Mouse (Mus musculus) hindbrain, embryonic 15.5 days (tissue): ENCODE results near the gene Ddah1. TPM values are rescaled to one million over a fixed set of nuclear protein-coding genes. Genes with fewer than 3 reads are reported as not detected.
A peak's percentile ranks its signal among the peaks of the same experiment; 100 is the strongest.
"Not testable (repeated sequence)": the region's sequence is repeated elsewhere in the genome, so short reads cannot be mapped to it uniquely, and the experiment has no call there.

Experiments
- ATAC-seq: fragments of 200-750 bp; cut with Nextera tagmentation; 2 replicates; pipeline ENCODE4 v1.8.0; 2017; ENCODE audit warnings: low read depth, moderate number of reproducible peaks, moderate TSS enrichment; ENCODE audit not compliant: low FRiP score
- H3K27ac ChIP-seq: fragments of 300-500 bp; sonication (generic); replicated peaks from 2 replicates; pipeline ENCODE4 v1.5.1; 2015; ENCODE audit warnings: mild to moderate bottlenecking, inconsistent platforms
- H3K27me3 ChIP-seq: fragments of 300-500 bp; sonication (generic); 2 replicates; pipeline ENCODE4 v1.6.1; 2015; ENCODE audit warnings: control low read depth, inconsistent platforms
- H3K36me3 ChIP-seq: fragments of 300-500 bp; sonication (generic); 2 replicates; pipeline ENCODE4 v1.6.1; 2015; ENCODE audit warnings: control low read depth, inconsistent platforms
- H3K4me1 ChIP-seq: fragments of 300-500 bp; sonication (generic); replicated peaks from 2 replicates; pipeline ENCODE4 v1.6.1; 2015; ENCODE audit warnings: control low read depth, inconsistent platforms
- H3K4me2 ChIP-seq: fragments of 300-500 bp; sonication (generic); 2 replicates; pipeline ENCODE4 v1.6.1; 2015; ENCODE audit warnings: moderate library complexity, mild to moderate bottlenecking, inconsistent platforms
- H3K4me3 ChIP-seq: fragments of 300-500 bp; sonication (generic); 2 replicates; pipeline ENCODE4 v1.5.1; 2015; ENCODE audit warnings: mild to moderate bottlenecking, inconsistent platforms
- H3K9ac ChIP-seq: fragments of 300-500 bp; sonication (generic); 2 replicates; pipeline ENCODE4 v1.6.1; 2015; ENCODE audit warnings: inconsistent platforms
- H3K9me3 ChIP-seq: fragments of 300-500 bp; sonication (generic); 2 replicates; pipeline ENCODE4 v1.6.1; 2016; ENCODE audit warnings: control low read depth, inconsistent platforms
- WGBS: fragments of 180-500 bp; shearing (Covaris S2); methylation state at CpG from one replicate; pipeline ENCODE4 v1.1.7; 2015; 5-methylcytosine and 5-hydroxymethylcytosine counted together
- polyA plus RNA-seq: library from polyadenylated mRNA; unstranded; fragments of >200 nt; fragmentation: Nextera tagmentation; extraction: Ambion mirVana; gene quantifications from 2 replicates; pipeline ENCODE4 v1.2.1, GENCODE M21; 2015

Gene Ddah1
- polyA plus RNA-seq, 1 experiment from 2014 or later: 122 TPM

GRCm38 (mm10) chr3:145897749-145898148, 139.3 kb downstream of the Ddah1 start:
- H3K9ac ChIP-seq: no peak overlapping the region
- whole genome bisulfite sequencing: 77% methylated on average over 11 of the region's 11 CpGs
- no peaks in the 10 kb centered on the region; the same call in 1 of the 2 replicates for H3K4me1 ChIP-seq
- H3K4me3 ChIP-seq: no peak overlapping the region
- no peaks in the 10 kb centered on the region for H3K27me3 ChIP-seq
- no peaks in the 10 kb centered on the region for H3K9me3 ChIP-seq
- no peaks in the 10 kb centered on the region for H3K36me3 ChIP-seq
- H3K27ac ChIP-seq: no peak overlapping the region
- no peak overlapping the region for H3K4me2 ChIP-seq
- no peak for ATAC-seq

GRCm38 (mm10) chr3:145899832-145900231, 141.4 kb downstream of the Ddah1 start:
- H3K9ac ChIP-seq: no peak overlapping the region
- ATAC-seq: 0 out of 2 replicates have a peak, but pooled peaks have one; percentile 37
- H3K27me3 ChIP-seq: no peaks in the 10 kb centered on the region
- H3K36me3 ChIP-seq: no peaks in the 10 kb centered on the region
- WGBS: 78% methylated on average over 8 of the region's 8 CpGs
- no peaks in the 10 kb centered on the region for H3K4me1 ChIP-seq
- H3K9me3 ChIP-seq: no peaks in the 10 kb centered on the region
- H3K27ac ChIP-seq: no peak overlapping the region
- H3K4me3 ChIP-seq: no peak overlapping the region
- no peak overlapping the region for H3K4me2 ChIP-seq

GRCm38 (mm10) chr3:145903530-145903929, 145.1 kb downstream of the Ddah1 start:
- 88% methylated on average over 8 of the region's 8 CpGs for WGBS
- H3K9ac ChIP-seq: no peak overlapping the region
- no peak for ATAC-seq
- no peak overlapping the region for H3K4me3 ChIP-seq
- no peaks in the 10 kb centered on the region for H3K9me3 ChIP-seq
- H3K27ac ChIP-seq: no peak overlapping the region
- no peaks in the 10 kb centered on the region for H3K27me3 ChIP-seq
- no peak overlapping the region for H3K4me2 ChIP-seq
- H3K4me1 ChIP-seq: 0 out of 2 replicates have a peak, but pooled peaks cover 4% of the 10 kb centered on the region
- no peaks in the 10 kb centered on the region for H3K36me3 ChIP-seq

- H3K27ac ChIP-seq: no peak overlapping the region
- no peaks in the 10 kb centered on the region for H3K27me3 ChIP-seq
- 50% methylated on average over 22 of the region's 22 CpGs for WGBS
- 0 out of 2 replicates have a peak, but pooled peaks cover 4% of the 10 kb centered on the region for H3K4me1 ChIP-seq
- H3K9ac ChIP-seq: peak overlapping the region; percentile 17; the same call in 1 of the 2 replicates
- peak; percentile 49; the same call in 1 of the 2 replicates for ATAC-seq
- H3K9me3 ChIP-seq: no peaks in the 10 kb centered on the region
- peak overlapping the region; percentile 15; the same call in 1 of the 2 replicates for H3K4me3 ChIP-seq
- H3K36me3 ChIP-seq: no peaks in the 10 kb centered on the region
- H3K4me2 ChIP-seq: peak overlapping the region; percentile 48
Measured at GRCm38 (mm10) chr3:145904850-145905776, 146.6 kb downstream of the Ddah1 start.

GRCm38 (mm10) chr3:145906582-145906981, 148.1 kb downstream of the Ddah1 start:
- Histone ChIP-seq H3K4me1 (0 out of 2 replicates have a peak, but pooled peaks cover 4% of the 10 kb centered on the region), H3K4me3 (no peak overlapping the region), H3K9me3 (no peaks in the 10 kb centered on the region), H3K4me2 (no peak overlapping the region), H3K9ac (no peak overlapping the region), H3K36me3 (no peaks in the 10 kb centered on the region), H3K27me3 (no peaks in the 10 kb centered on the region), H3K27ac (no peak overlapping the region)
- ATAC-seq: no peak
- 86% methylated on average over 9 of the region's 9 CpGs for WGBS

- no peak overlapping the region for H3K4me2 ChIP-seq
- no peaks in the 10 kb centered on the region for H3K27me3 ChIP-seq
- H3K36me3 ChIP-seq: no peaks in the 10 kb centered on the region
- no peak overlapping the region for H3K27ac ChIP-seq
- no peaks in the 10 kb centered on the region for H3K9me3 ChIP-seq
- no peak overlapping the region for H3K4me3 ChIP-seq
- ATAC-seq: no peak
- no peak overlapping the region for H3K9ac ChIP-seq
- H3K4me1 ChIP-seq: no peaks in the 10 kb centered on the region
- WGBS: 94% methylated on average over 7 of the region's 7 CpGs
Measured at GRCm38 (mm10) chr3:145912512-145912911, 154.0 kb downstream of the Ddah1 start.

GRCm38 (mm10) chr3:145913263-145913662, 154.8 kb downstream of the Ddah1 start:
- H3K36me3 ChIP-seq: no peaks in the 10 kb centered on the region
- no peak overlapping the region for H3K4me3 ChIP-seq
- H3K9me3 ChIP-seq: no peaks in the 10 kb centered on the region
- H3K4me2 ChIP-seq: no peak overlapping the region
- no peaks in the 10 kb centered on the region for H3K4me1 ChIP-seq
- H3K9ac ChIP-seq: no peak overlapping the region
- H3K27ac ChIP-seq: no peak overlapping the region
- 90% methylated on average over 6 of the region's 6 CpGs for WGBS
- no peak for ATAC-seq
- H3K27me3 ChIP-seq: no peaks in the 10 kb centered on the region

GRCm38 (mm10) chr3:145913942-145914341, 155.5 kb downstream of the Ddah1 start:
- H3K9me3 ChIP-seq, H3K36me3 ChIP-seq, H3K27me3 ChIP-seq, H3K4me3 ChIP-seq, H3K4me2 ChIP-seq, H3K27ac ChIP-seq, H3K9ac ChIP-seq, ATAC-seq, H3K4me1 ChIP-seq: not testable (repeated sequence)
- WGBS: 74% methylated on average over 7 of the region's 7 CpGs

GRCm38 (mm10) chr3:145916374-145916773, 157.9 kb downstream of the Ddah1 start:
- no peak for ATAC-seq
- Histone ChIP-seq H3K36me3 (no peaks in the 10 kb centered on the region), H3K4me3 (no peak overlapping the region), H3K9me3 (no peaks in the 10 kb centered on the region), H3K4me1 (no peaks in the 10 kb centered on the region), H3K27me3 (no peaks in the 10 kb centered on the region), H3K27ac (no peak overlapping the region), H3K4me2 (no peak overlapping the region), H3K9ac (no peak overlapping the region)
- WGBS: 89% methylated on average over 5 of the region's 5 CpGs

- no peak overlapping the region for H3K9ac ChIP-seq
- 95% methylated on average over 4 of the region's 4 CpGs for WGBS
- ATAC-seq: no peak
Measured at GRCm38 (mm10) chr3:145916826-145917225, 158.4 kb downstream of the Ddah1 start.

GRCm38 (mm10) chr3:145922019-145922854, 163.8 kb downstream of the Ddah1 start, which contains the start of gene Bcl10:
Bcl10 (plus strand) TSS chr3:145922804.
- Histone ChIP-seq H3K4me3 (peak within 1 kb of the TSS; percentile 64), H3K4me1 (peaks cover 16% of the 10 kb centered on the region), H3K27me3 (no peaks in the 10 kb centered on the region), H3K27ac (peak within 1 kb of the TSS; percentile 81), H3K9ac (peak within 1 kb of the TSS; percentile 12; the same call in 1 of the 2 replicates), H3K4me2 (peak within 1 kb of the TSS; percentile 69), H3K9me3 (no peaks in the 10 kb centered on the region), H3K36me3 (no peaks in the 10 kb centered on the region)
- no peak for ATAC-seq
- WGBS: 34% methylated on average over 11 of the region's 11 CpGs

More at GRCm38 (mm10) chr3:145916826-145917225, 158.4 kb downstream of the Ddah1 start:
- Histone ChIP-seq H3K4me2 (no peak overlapping the region), H3K27ac (no peak overlapping the region), H3K27me3 (no peaks in the 10 kb centered on the region), H3K9me3 (no peaks in the 10 kb centered on the region), H3K36me3 (no peaks in the 10 kb centered on the region), H3K4me3 (no peak overlapping the region), H3K4me1 (no peaks in the 10 kb centered on the region)

GRCm38 (mm10) chr3:145922971-145923370, 164.5 kb downstream of the Ddah1 start:
- H3K9ac ChIP-seq: no peak overlapping the region
- H3K27ac ChIP-seq: no peak overlapping the region
- H3K4me1 ChIP-seq: peaks cover 16% of the 10 kb centered on the region
- no peak overlapping the region for H3K4me3 ChIP-seq
- H3K4me2 ChIP-seq: no peak overlapping the region
- H3K36me3 ChIP-seq: no peaks in the 10 kb centered on the region
- ATAC-seq: no peak
- H3K27me3 ChIP-seq: no peaks in the 10 kb centered on the region
- WGBS: 72% methylated on average over 3 of the region's 3 CpGs
- no peaks in the 10 kb centered on the region for H3K9me3 ChIP-seq
